Mouse (Mus musculus): ENCODE data around the gene Gpr83.
"Not testable (repeated sequence)": the region's sequence is repeated elsewhere in the genome, so short reads cannot be mapped to it uniquely, and the experiment has no call there.

Gene Gpr83

DNA sequence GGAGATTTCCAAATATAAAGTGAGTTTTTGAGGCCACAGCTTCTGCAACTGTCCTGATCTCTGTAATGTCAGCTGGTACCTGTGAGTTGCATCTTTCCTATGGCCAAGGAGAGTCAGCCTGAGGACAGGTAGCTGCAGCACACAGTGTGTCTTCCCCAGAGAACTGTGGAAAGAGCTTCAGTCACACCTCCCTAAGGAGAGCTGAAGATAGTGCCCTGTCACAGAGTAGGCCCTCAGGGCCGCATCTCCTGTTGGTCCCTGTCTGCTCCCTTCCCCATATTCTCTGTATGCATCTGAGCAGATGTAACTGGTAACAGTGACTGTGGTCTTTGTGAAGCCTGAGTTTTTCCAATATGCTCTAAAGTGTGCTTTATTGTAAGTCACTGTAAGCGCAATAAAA lies 10.4 kb downstream of the Gpr83 start:
- DNase-seq, result no peak

DNA sequence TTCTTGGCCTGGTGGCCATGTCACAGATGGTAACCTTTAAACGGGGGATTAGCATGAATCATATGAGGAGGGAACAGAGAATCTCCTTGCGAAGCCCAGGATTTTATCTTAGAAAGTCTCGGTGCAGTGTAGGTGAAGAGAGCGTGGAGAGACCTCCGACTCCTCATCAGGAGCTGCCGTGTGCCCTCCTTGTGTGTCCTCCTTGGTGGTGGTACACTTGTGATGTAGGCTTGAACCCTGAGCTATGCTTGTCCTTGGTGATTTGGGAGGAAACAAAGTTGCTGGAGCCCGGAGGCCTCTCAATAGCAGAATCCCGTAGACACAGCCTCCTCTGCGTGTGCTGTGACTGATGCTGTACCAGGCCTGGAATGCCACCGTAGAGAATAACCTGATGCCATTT lies 10.8 kb downstream of the Gpr83 start:
- DNase-seq, result no peak

DNA sequence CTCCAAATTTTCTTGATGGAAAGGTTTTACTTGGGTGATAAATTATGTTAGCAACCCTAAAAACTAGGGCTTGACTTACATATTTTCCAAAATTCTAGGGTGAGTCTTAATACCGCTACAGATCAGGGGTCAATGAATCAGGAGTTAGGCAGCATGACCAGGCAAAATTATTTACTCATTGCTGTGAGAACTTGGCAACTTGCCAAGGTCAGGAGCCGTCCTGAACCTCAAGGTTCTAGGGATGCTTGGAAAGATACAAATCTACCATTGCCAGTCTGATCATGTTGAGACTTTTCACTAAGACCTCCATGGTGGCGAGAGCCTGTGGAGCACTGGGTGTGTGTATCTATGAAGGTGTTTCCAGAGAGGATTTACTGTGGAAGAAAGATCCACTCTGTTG lies 11.5 kb downstream of the Gpr83 start:
- no peak for DNase-seq

DNA sequence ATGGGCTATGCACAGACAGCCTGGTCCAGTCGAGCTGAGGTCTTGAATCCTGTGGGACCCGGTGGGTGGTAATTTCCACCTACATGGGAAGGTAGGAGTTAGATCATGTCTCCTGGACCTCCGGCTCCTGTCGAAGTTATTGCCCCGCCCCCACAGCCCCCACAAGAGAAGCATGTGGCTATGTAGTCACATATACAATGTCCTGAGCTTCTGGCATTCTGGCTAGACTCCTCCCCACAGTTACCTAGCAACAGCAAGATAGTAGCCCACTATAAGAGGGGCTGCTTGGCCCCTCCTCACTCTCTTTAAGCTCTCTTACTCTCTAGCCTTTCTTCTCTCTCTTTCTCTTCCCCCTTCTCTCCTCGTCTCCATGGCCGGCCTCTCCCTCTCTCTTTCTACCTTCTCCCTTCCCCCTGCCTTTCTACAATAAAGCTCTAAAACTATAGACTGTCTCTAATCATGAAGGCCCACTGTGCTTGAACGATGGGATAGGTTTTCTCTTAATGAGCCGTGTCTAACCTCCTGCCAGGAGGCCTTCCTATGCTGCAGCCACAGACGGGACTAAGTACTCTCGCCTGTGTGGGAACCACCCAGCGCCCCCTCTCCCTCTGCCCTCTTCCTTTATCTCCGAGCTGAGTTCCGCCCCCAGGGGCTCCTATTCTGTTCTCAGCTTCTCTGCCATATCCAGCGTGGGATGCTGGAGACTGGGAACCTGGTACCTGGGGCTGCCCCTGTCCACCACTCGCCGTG lies 12.3 kb downstream of the Gpr83 start:
- DNase-seq, result no peak

DNA sequence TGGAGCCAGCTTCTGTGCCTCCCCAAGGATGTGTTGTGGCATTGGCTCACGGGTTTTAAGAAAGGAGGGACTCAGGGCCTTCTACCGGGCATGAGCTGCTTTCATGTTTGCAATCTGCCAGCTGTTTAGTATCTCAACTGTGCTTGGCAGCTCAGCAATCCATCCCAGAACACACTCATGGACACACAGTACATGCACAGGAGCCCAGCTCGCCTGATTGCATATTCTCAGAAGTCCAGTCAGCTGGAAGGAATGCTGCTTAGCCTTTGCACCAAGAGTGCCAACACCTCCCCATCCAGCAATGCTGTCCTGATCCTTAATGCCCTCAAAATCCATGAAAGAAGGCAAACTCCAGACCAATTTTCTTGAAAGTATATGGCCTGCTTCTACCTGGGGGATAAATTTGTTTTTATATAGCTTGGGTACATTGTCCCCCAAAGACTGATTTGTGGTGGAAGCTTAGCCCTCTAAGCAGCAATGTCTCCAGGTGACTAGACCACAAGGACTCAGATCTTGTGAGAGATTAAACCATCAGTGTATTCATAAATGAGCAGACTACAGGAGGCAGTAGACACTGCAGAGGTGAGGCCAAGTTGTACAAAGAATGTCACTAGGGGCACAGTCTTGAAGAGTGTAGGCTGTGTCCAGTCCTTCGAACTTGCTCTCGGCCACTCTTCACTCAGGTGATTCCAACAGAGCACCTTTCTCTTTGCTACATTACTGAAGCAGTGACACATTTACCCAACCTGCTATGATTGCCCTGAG lies 15.9 kb downstream of the Gpr83 start:
- no peak for DNase-seq

DNA sequence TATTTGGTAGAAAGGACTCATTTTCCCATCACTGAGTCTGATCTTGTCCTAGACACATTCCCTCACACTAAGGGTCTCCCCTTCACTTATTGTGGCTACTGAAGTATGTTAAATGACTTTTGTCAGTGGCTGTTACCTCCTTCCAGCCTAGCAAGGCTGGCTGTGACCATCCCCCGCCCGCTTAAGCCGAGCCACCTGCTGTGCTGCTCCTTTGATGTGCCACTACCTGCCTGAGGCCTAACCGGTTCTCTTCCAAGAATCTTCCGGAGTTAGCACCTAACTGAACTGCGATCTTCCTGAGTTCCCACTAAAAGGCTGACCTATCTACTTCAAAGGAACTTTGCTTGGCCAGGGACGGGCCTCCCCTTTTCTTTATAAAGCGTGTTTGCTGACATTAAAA lies 16.6 kb downstream of the Gpr83 start:
- not testable (repeated sequence) for DNase-seq

DNA sequence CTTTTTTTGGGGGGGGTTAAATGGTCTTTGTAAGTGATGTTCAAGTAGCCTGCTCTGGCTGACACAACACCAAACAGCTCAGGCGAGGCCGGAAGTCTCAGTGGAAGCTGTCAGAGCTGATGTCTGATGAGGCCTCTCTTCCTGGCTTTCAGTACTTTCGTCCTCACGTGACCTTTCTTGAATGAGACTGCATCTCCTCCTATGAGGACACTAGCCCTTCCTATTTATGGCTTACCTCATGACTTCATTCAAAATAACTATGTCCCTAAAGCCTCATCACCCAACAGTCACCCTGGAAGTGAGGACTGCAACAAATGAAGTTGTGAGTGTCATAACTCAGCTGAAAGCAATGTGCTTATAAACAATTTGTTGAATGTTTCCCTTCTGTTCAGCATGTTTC lies 24.6 kb downstream of the Gpr83 start:
- DNase-seq, result no peak

DNA sequence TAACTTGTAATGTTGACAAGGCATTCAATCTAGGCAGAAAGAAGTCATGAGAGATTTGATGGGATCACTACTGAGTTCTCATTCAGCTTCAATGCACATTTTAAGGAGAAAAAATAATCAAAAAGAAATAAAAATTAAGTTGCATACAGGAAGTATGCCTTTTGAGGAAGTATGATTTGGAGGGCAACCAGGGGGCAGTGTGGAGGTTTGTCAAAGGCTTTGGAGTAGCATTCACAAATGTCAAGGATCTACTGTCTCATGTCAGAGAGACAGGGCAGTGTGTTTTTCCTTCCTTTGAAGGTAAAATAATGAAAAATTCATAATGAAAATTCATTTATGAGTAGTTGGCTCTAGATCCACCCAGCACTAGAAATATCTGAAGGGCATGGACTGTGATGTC lies 25.1 kb downstream of the Gpr83 start:
- DNase-seq, result no peak

DNA sequence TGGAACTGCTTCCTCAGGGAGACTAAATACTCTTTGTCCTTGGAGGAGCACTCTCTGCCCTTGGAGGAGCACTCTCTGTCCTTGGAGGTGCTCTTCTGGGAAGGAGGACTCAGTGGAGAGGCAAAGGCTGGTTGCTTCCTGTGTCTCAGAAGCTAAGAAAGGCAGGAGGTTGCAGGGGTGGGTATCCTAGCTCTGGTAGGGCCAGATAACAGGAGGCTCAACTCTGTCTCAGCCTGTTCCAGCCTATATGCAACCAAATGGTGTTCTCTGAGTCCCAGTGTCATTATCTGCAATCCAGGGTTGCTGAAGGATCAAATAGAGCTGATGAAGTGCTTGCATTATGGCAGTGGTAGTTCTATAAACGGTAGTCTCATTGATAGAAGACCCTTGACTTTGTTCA lies 25.9 kb downstream of the Gpr83 start:
- no peak for DNase-seq

DNA sequence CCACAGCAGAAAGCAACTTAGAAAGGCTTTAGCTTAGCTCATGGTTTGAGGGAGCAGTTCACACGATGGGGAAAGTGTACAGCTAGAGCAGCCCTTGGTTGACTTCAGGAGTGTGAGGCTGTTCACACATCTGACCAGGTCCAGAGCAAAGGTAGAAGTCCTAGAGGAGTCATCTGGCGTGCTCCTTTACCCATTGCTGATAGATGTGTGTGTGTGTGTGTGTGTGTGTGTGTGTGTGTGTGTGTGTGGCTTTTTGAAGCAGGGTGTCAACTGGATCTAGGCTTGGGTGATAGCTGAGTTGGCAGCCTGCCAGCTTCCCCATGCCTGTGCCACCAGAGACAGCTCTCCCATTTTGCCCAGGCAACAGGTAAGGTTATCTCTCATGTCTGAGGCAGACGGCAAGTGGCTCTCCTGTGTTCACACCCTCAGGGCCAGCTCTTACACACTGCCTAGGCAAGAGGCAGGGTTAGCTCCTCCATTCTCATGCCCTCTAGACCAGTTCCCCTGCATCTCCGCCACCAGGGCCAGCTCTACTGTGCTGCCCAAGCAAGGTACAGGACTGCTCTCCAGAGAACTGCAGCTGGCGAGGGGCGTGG lies 27.9 kb downstream of the Gpr83 start:
- no peak for DNase-seq

DNA sequence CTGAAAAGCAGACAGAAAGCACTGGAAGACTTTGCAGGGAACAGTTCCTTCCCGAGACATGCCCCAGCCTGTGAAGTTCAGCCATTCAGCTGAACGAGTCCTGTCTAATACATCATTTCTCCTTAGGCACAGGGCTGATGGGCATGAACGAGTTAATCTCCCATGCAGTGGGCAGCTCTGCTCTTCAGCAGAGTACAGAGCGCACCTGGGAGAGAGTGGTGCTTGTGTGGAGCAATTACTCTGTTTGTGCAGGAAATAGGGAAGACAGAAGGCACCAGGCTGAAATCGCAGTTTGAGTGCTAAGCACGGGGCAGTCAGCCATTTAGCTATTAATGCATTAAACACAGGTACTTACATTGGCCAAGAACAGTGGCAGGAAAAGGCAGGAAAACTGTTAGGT lies 28.7 kb downstream of the Gpr83 start:
- no peak for DNase-seq

DNA sequence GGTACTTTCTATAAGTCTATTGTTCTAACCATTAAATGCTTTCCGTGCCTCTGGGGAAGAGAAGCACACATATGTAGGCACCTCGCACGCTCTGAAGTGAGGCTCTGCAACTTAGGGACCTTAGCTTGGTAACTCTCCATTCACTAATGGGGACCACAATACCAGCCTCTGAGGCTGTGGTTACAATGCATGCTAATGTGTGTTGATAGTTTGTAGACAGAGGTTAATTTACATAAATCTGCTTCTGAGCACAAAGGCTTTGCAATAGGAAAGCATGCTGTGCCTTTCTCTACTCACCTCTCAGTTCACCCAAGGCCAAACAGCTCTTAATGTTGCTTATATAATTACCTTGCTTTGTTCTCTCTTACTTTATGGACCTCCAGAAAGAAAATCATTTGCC lies 30.7 kb downstream of the Gpr83 start:
- DNase-seq, result no peak

DNA sequence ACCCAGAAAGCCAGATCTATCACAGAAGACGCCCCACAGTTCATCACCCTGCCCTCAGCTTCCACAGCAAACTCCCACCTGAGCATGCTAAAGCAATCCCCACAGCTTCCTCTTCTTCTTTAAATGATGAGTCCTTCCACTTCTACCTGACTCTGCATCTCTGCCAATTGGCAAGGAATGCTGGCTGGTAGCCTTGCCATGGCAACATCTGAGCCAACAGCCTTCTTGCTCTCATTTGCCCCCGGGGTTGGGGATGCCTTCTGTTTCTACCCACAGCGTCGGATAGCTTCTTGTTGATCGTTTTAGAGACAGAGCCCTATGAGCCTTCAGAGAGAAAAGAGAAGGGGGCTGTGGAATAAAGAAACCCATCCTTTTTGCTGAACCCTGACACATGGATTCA lies 31.9 kb downstream of the Gpr83 start:
- DNase-seq, result no peak

DNA sequence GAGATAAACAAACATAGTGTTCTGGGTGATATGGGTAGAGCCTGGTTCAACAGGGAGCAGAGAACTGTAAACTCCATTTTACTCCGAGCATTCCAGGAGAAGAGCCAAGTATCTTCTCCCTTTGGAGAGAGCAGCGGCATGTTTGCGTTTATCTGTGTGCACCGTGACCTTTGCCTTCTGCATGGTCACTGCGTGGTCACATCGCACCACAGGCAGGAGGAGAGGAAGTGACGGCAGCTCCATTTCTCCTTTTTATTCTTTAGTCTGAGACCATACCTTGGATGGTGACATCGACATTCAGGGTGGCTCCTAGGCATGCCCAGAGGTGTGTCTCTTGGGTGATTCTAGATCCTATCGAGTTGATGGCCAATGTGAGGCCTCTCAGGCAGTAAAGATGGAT lies 33.4 kb downstream of the Gpr83 start:
- no peak for DNase-seq

DNA sequence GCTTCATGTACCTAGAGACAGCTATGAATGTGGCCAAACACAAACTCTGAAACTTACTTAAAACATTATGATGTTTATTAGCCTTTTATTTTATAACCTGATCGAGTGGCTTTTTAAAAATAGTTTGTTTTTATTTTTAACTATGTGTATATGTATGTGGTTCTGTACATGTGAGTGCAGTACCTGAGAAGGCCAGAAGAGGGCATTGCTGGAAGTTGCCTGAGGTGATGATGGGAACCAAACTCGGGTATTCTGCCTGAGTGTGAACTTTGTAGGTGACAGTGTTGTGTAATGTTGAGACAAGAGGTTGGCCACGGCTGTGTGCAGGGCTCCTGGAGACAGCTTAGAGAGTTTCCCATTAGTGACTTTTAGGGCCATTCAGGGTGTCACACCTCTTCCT lies 34.6 kb downstream of the Gpr83 start:
- no peak for DNase-seq

DNA sequence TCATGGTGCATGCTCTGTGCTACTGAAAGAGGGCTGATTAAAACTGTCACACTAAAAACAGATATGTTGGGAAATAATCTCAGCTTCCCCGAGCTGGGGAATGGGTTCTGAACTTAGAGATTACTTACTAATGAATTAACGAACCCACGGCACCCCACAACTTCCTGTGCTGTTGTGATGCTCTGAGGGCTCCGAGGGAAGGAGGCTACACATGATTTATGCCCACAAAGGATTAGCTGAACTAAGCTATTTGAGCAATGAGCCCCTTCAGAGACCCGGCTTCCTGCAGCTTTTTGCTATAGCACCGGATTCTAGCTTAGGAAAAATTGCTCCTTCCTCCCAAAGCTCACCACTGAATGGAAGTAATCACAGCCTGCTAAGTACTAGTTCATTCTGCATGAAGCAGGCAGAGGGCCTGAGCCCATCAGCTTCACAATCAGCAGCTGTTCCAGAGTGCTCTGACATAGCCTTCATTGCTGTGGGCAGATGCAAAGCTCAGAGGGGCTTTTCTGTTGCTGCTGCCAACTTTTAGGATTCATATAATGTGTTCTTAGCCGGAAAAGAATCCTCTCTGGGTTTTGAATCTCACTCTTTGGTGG lies 35.3 kb downstream of the Gpr83 start:
- no peak for DNase-seq

DNA sequence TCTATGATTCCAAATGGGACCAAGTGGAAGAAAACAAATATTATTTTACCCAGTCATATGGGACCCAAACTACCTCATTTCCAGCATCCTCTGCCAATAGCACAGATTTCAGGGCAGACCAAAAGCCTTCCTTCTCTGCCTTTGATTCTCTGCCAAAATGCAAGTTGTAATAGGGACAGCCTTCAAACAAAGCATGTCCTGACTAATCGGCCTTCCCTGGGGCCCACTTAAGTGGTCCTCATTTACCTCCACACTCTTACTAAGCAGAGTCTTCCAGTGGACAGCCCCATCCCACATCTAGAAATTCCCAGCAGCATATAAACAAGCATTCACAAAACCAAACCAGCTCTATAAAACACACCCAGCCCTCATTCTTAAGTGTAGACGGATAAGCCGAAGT lies 37.1 kb downstream of the Gpr83 start:
- DNase-seq, result no peak

DNA sequence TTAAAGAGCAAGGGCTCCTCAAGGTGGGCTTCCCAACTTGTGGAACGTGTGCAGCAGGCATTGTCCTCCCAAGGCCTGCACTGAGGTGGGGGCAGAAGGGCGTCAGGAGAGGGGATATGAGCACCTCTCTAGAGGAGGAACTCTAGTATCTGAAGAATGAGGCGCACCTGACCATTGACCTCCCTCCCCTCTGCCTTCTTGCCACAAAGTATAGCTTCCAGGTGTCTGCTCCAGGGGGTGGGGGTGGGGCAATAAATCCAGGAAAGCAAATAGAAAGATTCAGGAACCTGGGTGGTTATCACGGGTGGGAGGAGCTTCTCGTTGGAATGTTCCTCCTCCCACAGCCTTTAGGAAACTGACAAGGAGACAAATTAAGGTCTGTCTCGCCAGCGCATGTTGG lies 41.7 kb downstream of the Gpr83 start:
- DNase-seq, result no peak

DNA sequence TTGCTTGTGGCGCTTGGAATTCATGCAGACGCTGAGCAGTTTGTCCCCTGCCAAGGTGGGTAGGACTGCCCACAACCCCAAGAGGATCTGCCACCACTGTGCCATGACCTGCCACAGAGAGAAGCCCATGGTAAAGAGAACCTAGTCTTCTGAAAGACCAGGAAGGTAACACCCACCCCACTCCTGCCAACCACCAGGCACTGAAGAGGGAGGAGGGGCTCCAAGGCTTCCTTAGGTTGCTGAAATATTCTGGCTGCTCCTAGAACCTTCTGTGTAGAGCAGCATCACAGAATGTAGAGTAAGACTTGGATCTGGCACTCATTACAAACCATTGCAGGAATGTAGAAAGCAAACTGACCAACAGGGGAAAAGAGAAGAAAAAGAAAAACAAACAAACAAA lies 42.4 kb downstream of the Gpr83 start:
- no peak for DNase-seq

DNA sequence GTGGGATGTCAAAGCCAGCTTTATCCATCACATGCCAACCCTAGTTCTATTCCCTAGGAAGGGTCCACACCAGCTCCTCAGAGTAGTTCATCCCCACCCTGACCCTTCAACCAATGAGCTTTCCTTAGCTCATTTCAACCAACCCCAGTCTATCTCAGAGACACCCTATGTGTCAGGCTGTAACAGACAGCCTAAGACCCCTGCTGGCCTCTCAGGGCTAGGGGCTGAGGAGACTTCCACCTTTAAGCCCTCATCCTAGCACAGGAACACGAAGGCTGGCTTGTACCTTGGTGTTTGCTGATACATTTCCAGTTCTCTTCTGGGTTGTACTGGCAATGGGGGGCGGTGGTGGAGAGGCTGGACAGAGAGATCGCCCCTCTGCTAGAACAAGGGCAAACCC lies 43.0 kb downstream of the Gpr83 start:
- DNase-seq, result no peak

DNA sequence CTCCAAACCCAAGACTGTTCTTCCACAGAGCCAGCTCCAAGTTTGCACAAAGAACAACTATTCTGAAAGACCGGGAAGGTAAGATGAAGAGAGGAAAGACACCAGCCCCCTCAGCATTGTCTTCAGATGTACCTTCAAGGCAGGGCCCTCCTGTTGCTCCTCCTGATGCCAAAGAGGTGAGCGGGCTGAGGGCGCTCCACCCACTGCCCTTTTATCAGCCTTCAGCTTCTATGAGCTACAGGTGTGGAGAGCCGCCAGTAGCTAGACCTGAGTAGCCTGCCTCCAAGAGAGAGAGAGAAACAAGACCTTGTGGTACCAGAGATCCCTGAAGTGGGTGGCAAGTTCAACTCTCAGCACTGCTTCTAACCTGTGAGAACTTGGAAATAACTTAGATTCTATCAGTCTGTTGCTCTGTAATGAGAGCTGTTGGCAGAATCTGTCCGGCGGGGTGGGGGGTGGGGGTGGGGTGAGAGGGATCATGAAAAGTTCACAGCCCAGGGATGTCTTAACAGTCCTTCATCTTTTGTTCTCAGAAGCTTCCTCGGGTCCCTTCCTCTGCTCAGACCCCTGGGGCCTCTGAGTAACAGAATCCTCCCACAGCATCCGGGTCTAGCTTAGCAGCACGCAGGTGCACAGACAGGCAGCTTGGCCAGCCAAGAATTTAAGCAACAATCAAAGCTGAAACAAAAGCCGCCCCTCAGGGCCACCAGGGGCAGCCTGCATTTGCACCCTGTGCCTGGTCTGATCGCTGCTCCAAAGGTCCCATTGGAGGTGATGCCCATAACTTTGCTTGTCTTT lies 43.8 kb downstream of the Gpr83 start, which contains the start of gene Izumo1r:
Izumo1r (minus strand) TSS at position 369 of the 798 bp plus-strand sequence.
- no peak for DNase-seq

DNA sequence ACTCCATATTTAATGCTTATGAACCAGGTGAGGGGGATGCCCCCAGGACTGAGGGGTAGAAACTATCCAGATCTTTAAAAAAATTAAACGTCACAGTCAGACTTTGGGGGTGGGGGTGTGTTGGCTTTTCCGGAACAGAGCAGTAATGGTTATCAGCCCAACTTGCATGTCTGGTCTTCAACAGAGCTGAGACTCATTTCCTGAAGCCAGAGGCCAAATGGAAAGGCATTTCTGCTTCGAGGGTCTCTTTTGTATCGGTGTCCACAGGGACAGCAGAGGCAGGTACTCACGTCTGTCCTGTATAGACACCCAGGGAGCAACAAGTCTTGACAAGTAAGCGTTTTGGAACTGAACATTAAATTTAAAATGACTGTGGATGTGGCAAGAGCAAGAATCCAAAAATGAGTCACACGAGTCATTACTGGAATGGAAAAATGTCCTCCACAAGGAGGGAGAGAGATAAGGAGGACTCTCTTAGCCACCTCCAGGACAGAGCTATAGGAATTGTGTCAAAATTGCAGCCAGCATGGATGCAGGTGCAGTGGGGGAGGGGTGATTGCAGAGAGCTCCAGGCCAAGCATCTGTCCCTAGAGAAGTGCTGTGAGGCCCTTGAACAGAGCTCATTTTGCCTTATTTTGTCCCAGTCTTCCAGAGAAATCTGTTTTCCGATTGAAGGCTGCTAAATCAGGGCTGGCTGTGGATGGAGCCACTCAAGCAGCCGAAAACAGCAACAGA lies 44.9 kb downstream of the Gpr83 start:
- DNase-seq, result no peak
